Mouse (Mus musculus) thymus, adult 2 months (tissue): Measurements from ENCODE around the gene Rpl7a.

Experiments used
- CTCF ChIP-seq: fragments of 200-500 bp; IDR thresholded peaks from 2 replicates; pipeline ENCODE4 v1.5.1; 2012; ENCODE audit warnings: mild to moderate bottlenecking, control low read depth, low read length, moderate library complexity, borderline replicate concordance; ENCODE audit not compliant: control insufficient read depth, poor library complexity, insufficient read depth; ENCODE audit errors: extremely low read depth
- POLR2A ChIP-seq: fragments of 200-500 bp; IDR thresholded peaks from 2 replicates; pipeline ENCODE4 v1.6.1; 2012; ENCODE audit warnings: mild to moderate bottlenecking, low read length, control low read depth, moderate library complexity; ENCODE audit not compliant: control insufficient read depth, poor library complexity, insufficient read depth; ENCODE audit errors: extremely low read depth

DNA sequence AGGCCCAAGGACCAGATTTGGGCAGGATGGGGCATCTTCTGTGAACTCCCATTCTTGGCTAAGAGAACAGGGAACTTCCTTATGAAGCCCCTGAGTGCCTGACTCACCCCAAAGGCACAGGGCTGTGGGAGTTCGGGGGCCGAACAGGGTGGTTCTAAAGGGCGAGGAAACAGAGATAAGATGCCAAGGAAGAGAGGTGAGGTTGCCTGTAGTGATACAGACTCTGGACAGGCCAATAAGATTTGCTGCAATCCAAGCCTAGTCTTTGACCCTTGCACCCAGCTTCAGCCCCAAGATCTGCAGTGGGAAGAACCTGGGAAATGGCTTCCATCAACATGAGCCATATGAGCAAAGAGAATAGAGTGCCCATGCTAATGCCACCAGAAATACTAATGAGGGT, 32.7 kb downstream of the Rpl7a start:
- no peak for TF ChIP-seq POLR2A
- TF ChIP-seq CTCF, result no peak
